Mouse (Mus musculus): ENCODE measurements around the gene Zfp454.

The Zfp454 gene

DNA sequence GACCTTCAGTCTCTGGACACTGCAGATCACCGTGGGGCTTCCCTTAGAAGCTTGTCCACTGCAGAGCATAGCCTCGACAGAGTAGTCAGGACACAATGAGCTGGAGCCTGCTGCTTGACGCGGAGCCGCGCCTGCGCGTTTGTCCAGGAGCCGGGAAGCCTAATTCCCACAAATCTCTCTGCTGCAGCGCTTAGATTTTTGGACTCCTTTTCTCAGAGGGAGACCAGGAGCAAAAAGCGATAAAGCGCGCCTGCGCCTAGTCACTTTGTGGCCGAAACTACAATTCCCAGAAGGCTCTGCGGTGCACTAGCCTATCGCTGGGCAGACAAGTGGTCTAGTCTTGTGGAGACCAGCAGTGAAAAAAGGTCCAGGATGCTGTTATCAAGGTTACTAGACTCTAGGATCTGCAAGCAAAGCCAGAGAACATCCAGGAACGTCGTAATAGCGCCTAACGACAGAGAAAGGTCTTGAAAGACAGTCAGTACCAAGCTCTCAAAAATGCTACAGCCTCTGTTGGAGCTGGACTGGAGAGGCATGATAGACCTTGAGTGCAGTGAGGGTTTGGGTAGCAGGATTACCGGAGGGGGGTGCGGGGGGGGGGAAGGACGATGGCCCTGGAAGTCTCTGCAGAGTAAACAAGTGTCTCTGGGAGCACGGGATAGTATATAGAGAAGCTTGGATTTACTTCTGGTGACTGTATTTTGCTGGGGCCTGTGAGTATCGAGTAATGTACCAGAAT is at the start of gene Zfp454:
Gene Zfp454, minus strand, starts transcription at position 262 of the 739 bp plus-strand sequence.
- DNase-seq (ENCODE audit: low spot score in 2 of 2): peak; percentile 85 to 91

- DNase-seq (ENCODE audit: low spot score in 2 of 2): no peak
Measured at GRCm38 (mm10) chr11:50932040-50932439, 44.6 kb upstream of the Zfp454 start.

GRCm38 (mm10) chr11:50931451-50931866 is 44.0 kb upstream of the Zfp454 start, which contains the start of gene Zfp354b:
Gene Zfp354b, minus strand, starts transcription at chr11:50931633.
- DNase-seq (ENCODE audit: low spot score in 2 of 2): peak; percentile 83 to 87

- peak in 1 of 2 experiments; percentile 31 for DNase-seq (ENCODE audit: low spot score in 2 of 2)
Measured at GRCm38 (mm10) chr11:50931021-50931420, 43.6 kb upstream of the Zfp454 start.

- DNase-seq (ENCODE audit: low spot score in 2 of 2): no peak
Measured at GRCm38 (mm10) chr11:50930469-50931014, 43.1 kb upstream of the Zfp454 start.

DNA sequence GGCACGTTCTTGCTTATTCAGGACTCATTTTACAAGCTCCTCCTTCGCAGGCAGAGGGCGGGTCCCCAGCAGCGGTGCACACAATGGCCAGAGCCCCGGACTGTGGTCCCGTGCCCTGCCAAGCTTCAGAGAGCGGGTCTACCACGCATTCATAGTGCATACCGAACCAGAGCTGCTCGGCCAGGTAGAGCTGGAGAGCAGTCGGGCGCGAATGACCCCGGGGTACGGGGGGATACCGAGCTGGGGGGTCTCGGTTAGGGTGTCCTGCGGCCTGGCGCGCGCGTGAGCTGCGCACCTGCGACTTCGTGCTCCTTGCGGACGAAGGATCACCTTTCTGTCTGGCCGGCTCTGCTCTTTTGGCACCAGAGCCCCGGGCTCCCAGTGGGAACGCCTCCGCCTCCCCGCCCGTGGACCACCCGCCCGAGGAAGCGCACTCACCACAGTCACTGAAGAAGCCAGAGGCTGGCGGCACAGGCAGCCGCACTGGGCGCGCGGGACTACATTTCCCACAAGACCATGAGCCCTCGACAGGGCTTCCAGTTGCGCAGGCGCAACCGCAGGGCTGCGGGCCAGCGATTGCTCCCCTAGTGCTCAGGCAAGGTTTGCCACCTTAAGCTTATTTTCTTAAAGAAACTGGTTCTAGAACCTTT is 28.3 kb upstream of the Zfp454 start, which contains the start of gene Zfp2:
Gene Zfp2, minus strand, starts transcription at position 495 of the 650 bp plus-strand sequence.
- DNase-seq (ENCODE audit: low spot score in 2 of 2): peak; percentile 89 to 91

GRCm38 (mm10) chr11:50914461-50914860 is 27.0 kb upstream of the Zfp454 start:
- no peak for DNase-seq (ENCODE audit: low spot score in 2 of 2)

GRCm38 (mm10) chr11:50913301-50913700 is 25.9 kb upstream of the Zfp454 start:
- DNase-seq (ENCODE audit: low spot score in 2 of 2): no peak

GRCm38 (mm10) chr11:50908136-50908535 is 20.7 kb upstream of the Zfp454 start:
- DNase-seq (ENCODE audit: low spot score in 2 of 2): no peak

GRCm38 (mm10) chr11:50897359-50897758 is 9.9 kb upstream of the Zfp454 start:
- DNase-seq (ENCODE audit: low spot score in 2 of 2): no peak

DNA sequence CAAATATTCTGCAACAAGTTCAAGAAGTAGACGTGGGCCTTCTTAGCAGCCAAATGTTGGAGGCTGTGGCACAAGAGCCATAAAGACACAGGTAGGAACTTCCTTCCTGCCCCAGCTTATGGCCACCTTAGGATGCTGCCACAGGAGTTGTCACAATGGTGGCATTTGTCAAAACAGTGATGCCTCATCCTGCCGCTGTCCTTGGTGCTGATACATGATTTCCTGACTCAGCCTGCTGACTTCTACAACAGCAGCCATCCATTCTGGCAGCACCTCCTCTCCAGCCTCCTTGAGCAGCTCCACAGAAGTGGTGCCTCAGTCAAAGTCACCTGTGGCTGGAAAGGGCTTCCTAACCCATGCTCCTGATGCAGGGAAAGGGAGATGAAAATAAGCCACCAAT is 5.0 kb upstream of the Zfp454 start:
- DNase-seq (ENCODE audit: low spot score in 2 of 2): no peak

- no peak for DNase-seq (ENCODE audit: low spot score in 2 of 2)
Measured at GRCm38 (mm10) chr11:50886933-50887293, 538 bp downstream of the Zfp454 start.

DNA sequence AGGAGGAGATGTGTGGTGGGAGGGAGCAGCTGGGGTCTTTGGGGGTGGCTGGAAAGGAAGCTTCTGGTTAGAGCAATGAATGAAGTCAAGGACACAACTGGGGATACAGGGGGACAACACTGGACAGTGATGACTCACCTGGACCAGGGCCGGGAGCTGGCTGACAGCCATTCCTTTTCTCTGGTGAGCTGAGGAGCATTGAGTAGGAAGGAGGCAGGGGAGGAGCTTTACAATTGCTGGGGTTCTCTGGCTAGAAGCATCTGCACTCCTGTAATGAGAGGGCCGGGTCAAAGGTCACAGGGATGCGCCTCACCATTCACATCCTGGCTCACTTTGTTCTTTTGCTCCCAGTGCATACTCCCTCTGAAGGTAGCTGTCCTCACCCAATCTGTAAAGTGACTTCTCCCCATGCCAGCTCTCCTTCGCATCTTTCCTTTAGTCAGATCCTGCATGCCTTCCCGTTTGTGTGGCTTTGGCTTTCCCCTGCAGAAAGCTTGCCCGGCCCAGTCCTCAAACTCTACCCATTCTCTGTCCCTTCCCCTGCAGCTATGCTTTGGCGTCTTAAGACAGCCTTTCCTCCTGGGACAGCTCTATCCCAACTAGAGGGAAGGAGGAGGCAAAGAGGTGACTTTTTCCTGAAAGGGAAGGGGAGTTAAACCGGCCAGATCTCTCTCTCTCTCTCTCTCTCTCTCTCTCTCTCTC is 1.1 kb downstream of the Zfp454 start:
- DNase-seq (ENCODE audit: low spot score in 2 of 2): no peak

DNA sequence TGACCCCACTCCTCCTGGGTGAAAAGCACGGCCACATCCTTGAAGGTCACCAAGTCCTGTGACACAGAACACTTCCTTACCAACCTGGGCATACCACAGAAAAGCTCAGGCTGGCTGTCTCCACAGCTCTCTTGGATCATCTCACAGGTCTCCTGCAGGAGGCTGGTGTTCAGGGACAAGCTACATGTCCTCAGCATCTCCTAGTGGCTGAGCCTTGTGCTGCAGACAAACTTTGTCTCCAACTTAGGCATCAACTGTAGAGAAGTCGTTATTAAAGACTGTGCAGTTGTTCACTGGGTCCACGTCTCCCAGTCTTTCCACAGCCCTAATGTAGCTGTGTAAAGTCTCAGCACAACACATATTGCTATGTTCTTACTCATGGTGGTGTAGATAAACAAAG is 3.7 kb downstream of the Zfp454 start:
- DNase-seq (ENCODE audit: low spot score in 2 of 2): no peak

DNA sequence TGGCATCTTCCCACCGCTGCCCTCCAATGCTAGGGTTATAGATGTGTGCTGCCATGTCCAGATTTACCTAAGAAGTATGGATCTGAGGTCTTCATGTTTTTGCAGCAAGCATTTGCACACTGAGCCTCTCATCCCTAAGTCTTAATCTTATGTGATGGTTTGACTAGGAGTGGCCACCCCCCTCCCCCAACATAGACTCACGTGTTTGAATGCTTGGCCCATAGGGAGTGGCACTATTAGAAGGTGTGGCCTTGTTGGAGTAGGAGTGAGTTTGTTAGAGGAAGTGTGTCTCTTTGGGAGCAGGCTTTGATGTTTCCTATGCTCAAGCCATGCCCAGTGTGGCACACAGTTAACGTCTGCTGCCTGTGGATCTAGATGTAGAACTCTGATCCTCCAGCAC is 8.8 kb downstream of the Zfp454 start:
- DNase-seq (ENCODE audit: low spot score in 2 of 2): no peak

DNA sequence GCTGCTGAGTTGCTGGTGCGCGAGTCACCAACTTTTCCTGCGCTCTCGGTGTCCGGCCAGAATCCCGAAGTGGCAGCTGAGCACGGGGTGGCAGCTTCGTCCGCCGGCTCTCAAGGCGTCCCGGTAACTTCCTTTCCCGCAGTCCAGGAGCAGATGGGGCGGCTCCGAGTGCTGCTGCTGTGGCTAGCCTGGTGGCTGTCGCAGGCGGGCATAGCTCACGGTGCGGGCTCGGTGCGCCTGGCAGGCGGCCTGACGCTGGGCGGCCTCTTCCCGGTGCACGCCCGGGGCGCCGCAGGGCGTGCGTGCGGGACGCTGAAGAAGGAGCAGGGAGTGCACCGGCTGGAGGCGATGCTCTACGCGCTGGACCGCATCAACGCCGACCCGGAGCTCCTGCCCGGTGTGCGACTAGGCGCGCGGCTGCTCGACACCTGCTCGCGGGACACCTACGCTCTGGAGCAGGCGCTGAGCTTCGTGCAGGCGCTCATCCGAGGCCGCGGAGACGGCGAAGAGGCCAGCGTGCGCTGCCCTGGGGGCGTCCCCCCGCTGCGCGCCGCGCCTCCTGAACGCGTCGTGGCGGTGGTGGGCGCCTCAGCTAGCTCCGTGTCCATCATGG is 36.4 kb downstream of the Zfp454 start:
- DNase-seq (ENCODE audit: low spot score in 2 of 2): no peak

DNA sequence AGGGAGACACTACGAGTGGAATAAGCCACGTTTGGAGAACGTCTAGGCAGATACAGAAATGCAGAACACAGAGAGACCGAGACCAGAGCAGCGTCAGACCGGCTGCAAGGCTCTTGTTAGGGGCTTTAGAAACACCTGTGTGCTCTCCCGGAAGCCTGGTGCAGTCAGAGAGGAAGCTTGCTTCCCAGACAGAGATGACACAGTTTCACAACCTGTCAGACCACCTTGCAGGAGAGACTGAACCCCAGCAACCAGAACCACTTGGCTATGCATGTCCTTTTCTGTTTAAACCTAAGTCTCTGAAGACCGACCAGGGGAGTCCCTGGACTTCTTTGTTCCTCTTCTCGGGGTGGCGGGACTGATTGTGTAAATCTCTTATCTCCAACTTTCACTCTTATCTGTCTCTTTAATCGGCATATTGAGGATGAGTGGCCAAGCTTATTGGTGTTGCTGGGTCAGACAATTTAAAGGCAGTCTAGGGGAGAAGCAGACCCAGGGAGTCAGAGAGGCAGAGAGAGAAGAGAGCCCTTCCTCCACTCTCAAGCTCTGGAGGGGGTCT is 37.2 kb downstream of the Zfp454 start, which contains the start of gene Grm6:
Gene Grm6, plus strand, starts transcription at position 509 of the 559 bp plus-strand sequence.
- DNase-seq (ENCODE audit: low spot score in 2 of 2): no peak

DNA sequence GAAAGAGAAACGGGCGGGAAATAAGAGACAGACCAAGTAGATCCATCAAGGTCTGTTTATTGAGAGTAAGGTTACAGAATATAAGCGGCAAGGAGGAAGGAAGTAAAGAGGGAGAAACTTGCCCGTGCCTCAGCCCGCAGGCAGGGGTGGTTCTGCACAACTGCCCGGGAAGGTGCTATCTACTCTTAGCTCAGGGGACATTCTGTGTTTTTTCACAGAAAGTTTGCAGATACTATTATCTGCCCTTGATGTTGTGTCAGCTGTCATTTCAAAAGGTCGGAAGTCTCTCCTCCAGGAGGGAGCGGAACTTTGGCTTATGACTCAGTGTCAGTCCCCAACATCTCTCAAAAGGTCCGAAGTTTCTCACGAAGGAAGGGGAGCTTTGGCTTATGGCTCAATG is 38.1 kb downstream of the Zfp454 start:
- no peak for DNase-seq (ENCODE audit: low spot score in 2 of 2)

- no peak for DNase-seq (ENCODE audit: low spot score in 2 of 2)
Measured at GRCm38 (mm10) chr11:50848520-50849137, 38.8 kb downstream of the Zfp454 start.

DNA sequence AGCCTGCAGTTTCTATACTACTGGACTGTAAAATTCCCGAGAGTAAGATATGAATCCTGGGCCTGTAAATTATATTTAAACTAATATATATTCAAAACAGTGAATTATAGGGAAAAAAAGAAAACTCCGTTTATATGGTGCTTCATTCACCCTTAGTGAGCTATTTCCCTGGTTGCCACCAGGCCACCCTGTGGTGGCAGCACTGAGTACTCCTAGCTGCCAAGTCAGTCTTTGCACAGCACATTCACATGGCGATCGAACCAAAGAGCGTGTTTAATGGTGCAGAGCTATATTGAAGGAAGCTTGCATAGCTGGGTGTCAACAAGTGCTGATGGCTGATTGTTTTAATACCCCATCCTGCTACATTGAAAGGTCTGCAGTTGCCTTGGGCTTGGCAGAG is 40.4 kb downstream of the Zfp454 start:
- DNase-seq (ENCODE audit: low spot score in 2 of 2): peak in 1 of 2 experiments; percentile 22

GRCm38 (mm10) chr11:50845951-50846350 is 41.5 kb downstream of the Zfp454 start:
- DNase-seq (ENCODE audit: low spot score in 2 of 2): no peak

All from frontal cortex, postnatal 10 days (tissue).